Mouse (Mus musculus): ENCODE measurements at regions not wholly inside any gene's neighbourhood (a gene's known extent, or its start where the extent isn't known, plus 50 kb on each side); places are given as distances from the start of the nearest gene placed in this dataset.

GRCm38 (mm10) chr12:39086285-39086684 is 307.1 kb downstream of the Etv1 start:
- DNase-seq: peak; percentile 41

DNA sequence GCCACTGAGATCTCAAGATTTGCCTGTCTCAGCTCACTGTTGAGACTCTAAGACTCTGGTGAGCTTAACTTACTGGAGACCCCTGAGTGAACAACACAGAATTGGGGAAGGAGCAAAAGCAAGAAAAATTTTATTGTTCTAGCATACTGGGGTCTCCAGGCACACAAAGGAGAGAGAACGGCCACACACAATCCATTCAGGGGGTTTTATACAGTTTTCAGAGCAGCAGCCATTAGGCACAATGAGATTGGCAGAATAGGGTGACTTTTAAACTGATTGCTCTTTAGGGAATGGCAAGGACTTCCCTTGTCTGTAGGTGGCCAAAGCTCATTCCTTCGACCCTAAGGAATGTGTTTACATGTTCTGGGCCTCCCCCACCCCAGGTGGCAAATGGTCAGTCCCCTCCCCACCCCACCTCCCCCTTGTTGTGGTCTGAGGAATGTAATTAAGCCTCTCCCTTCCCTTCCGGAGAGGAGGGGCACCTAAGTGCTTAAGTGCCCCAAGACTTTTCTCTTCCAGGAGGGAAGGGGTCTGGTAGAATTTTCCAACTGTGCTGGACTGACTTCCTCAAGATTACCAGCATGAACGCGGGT is 315.6 kb downstream of the Etv1 start:
- no peak for DNase-seq

GRCm38 (mm10) chr12:39123391-39124095 is 344.4 kb downstream of the Etv1 start:
- DNase-seq: no peak

GRCm38 (mm10) chr12:39154689-39155088 is 375.5 kb downstream of the Etv1 start:
- peak; percentile 15 for DNase-seq

GRCm38 (mm10) chr12:39176958-39177357 is 397.8 kb downstream of the Etv1 start:
- DNase-seq: no peak

- no peak for DNase-seq
Measured at GRCm38 (mm10) chr12:39224073-39224472, 444.9 kb downstream of the Etv1 start.

DNA sequence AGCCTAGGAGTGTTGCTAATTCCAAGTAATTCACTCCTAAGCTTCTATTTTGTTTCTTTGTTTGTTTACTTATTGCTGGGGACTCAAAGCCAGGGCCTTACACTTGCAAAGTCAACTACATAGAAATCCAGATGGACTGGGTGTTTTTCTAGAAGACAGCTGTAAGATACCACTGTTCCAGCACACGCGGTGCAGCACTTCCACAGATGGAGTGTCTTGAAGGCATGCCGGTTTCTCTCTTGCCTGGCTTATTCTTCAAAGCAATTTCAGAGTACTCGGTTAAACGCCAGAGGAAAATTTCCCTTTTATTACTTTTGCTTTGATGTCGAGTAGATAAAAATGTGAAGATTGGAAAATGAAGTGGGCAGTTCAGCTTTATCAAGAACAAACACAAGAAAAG is 477.4 kb downstream of the Etv1 start:
- DNase-seq: no peak

GRCm38 (mm10) chr12:39257571-39257970 is 478.4 kb downstream of the Etv1 start:
- DNase-seq: no peak

GRCm38 (mm10) chr12:39289676-39290075 is 510.5 kb downstream of the Etv1 start:
- no peak for DNase-seq

- DNase-seq: no peak
Measured at GRCm38 (mm10) chr12:39301351-39302212, 522.4 kb downstream of the Etv1 start.

- DNase-seq: no peak
Measured at GRCm38 (mm10) chr12:39302213-39302591, 523.0 kb downstream of the Etv1 start.

GRCm38 (mm10) chr12:39307746-39308145 is 528.6 kb downstream of the Etv1 start:
- no peak for DNase-seq

DNA sequence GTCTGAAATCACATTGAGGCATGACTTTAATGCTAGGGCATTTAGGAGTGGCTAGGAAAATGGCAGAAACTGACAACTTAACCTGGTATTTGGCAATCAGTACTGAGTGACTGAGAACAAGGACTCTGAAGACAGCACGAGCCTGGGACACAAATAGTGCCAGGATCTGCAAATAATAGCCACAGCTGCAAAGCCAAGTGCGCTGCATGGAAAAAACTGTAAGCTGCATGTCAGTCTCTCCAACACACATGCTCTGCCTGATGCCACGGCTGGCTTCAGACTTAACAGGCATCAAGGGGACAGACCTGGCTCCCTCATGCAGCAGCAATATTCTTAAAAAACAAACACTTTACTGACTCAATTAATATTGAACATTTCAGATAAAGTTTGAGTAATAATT is 530.7 kb downstream of the Etv1 start:
- DNase-seq: no peak

GRCm38 (mm10) chr12:39317229-39317628 is 538.0 kb downstream of the Etv1 start:
- peak; percentile 98 for DNase-seq

DNA sequence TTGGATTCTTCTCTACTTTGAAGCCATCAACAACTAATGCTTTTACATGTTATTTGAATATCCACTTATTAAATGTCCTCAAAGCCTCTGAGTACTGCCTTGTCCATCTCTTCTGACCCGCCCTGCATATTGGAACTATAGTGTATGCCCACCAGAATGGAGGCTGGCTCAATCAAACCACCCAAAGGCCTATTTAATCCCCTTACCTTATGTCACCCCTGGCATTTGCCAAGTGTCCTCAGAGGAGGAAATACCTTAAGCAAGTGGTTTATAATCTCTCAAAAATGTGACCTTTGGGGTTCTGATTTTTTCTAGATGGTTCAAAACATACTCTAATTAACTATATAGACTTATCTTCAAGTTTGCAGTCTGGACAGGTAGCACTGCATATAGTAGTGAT is 542.3 kb downstream of the Etv1 start:
- peak; percentile 28 for DNase-seq

DNA sequence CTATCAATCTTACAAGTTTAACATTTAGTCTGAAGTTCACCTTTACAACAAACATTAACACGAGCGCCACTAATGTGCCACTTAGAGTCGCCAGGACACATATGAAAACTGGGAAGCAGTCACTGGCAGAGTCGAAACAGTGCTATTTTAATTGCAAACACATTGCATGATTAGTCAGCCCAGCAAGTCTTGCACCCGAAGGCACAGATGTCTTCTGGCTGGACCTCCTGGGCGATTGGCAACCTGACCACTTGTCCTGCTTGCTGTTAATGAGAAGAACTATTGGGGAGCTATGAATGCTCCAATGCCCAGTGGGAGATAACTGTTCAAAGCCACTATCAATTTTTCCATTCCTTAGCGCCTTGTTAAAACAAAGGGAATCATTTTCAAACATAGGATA is 547.0 kb downstream of the Etv1 start:
- DNase-seq: peak; percentile 98

GRCm38 (mm10) chr12:39326668-39327299 is 547.6 kb downstream of the Etv1 start:
- DNase-seq: peak; percentile 51

DNA sequence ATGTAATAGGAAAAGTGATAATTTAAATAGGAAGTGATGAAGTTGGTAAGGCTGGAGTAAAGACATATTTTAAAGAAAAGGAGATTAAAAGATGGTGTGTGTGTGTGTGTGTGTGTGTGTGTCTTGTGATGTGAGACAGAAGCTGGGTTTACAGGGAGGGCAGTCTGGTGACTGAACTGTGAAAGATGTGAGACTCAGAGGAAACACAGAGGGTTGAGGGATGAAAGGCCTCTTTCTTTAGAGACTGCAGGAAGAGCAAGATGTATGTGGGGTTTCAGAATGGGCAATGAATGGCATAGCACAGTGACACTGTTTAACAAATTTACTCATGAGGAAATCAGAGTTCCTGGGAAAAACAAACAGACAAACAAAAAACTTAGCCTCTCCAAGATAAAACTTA is 549.2 kb downstream of the Etv1 start:
- DNase-seq: no peak

DNA sequence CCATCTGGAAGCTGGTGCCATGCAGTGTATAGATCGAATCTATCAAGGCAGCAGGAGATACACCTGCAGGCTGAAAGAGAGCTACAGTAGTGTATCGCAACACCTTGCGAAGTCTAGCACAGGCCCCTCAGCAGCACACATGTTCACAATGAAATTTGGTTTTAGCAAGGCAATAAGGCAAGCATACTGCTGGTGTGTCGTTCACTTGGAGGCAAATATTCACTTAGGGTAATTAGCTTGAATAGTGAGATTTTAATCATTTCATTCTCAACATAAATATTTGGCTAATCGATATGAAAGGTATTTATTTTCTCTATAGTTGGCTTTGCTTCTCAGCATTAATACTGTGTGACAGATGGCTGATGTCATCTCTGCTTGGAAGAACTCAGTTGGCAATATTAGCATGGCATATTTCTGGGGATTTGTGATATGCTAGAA is 559.9 kb downstream of the Etv1 start:
- peak; percentile 52 for DNase-seq

DNA sequence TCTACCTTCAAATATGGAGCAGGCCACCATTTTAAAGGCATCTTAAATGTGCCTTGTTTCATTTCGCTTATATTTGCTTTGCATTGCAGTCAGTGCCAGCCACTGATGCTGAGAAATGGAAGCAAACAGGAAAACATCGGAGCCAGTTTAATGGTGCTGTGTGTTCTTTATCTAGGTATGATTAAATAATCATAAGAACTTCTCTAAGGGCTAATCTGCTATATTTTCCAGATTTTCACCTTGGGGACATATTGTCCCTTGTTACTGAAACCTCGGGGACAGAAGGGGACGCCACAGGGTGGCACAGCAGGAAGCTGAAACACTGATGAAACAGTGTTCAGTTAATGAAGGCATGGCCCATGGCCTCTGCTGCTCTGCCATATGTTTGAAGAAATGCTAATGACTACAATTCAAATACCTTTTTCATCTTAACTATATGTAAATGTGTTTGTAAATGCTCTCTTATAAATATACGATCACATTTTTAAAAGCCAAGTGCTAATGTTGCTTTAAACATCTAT is 562.6 kb downstream of the Etv1 start:
- peak; percentile 97 for DNase-seq

GRCm38 (mm10) chr12:39342327-39342726 is 563.1 kb downstream of the Etv1 start:
- peak; percentile 74 for DNase-seq

GRCm38 (mm10) chr12:39371480-39372245 is 592.5 kb downstream of the Etv1 start:
- DNase-seq: peak; percentile 76

Data from cerebellum, adult 11-12 months (tissue).